Mouse (Mus musculus): Measurements from ENCODE around the gene Nfasc. TPM values are rescaled to one million over a fixed set of nuclear protein-coding genes. Genes with fewer than 3 reads are reported as not detected.

Gene Nfasc
- polyA plus RNA-seq, 1 experiment from 2014 or later, result 5.6 TPM

DNA sequence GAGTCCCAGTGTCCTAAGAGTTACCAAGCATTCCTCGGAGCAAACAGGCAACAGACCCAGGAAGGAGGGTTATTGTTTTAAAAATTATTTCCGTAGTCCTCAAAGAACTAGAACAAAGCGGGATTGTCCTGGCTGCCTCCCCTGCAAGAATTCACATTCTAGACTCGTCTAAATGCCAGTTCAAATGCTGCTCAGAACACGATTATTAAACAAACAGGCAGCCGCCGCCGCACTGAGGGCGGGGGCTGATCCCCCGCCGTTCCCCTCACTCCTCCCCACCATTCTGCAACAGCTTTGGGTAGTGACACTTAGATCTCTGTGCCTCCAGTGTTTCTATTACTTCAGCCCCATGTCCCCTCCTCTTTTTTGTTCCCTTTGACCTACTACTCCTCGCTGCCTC, 62.7 kb downstream of the Nfasc start:
- H3K36me3 ChIP-seq (ENCODE audit: control insufficient read depth, insufficient read depth, low read length), result no peaks in the 10 kb centered on the region
- H3K27ac ChIP-seq (ENCODE audit: low read depth), result no peak overlapping the region
- H3K9me3 ChIP-seq (ENCODE audit: control insufficient read depth, low read length), result no peaks in the 10 kb centered on the region
- no peak overlapping the region for H3K4me3 ChIP-seq (ENCODE audit: low read depth, low read length)
- DNase-seq (ENCODE audit: low spot score), result no peak
- H3K9ac ChIP-seq (ENCODE audit: low read length), result no peak overlapping the region
- ATAC-seq (replicated peaks; ENCODE audit: low FRiP score, low TSS enrichment, low read depth), result no peak
- H3K4me2 ChIP-seq (ENCODE audit: low read length), result no peak overlapping the region
- no peaks in the 10 kb centered on the region for H3K27me3 ChIP-seq (replicated peaks; ENCODE audit: control insufficient read depth, insufficient read depth, low read length)
- WGBS, result 57% methylated on average over 12 of the region's 12 CpGs
- H3K4me1 ChIP-seq (replicated peaks; ENCODE audit: control insufficient read depth, insufficient read depth, low read length), result no peaks in the 10 kb centered on the region

GRCm38 (mm10) chr1:132678076-132678475, 63.5 kb downstream of the Nfasc start:
- WGBS, result 39% methylated on average over 5 of the region's 5 CpGs
- no peak for ATAC-seq (replicated peaks; ENCODE audit: low FRiP score, low TSS enrichment, low read depth)
- H3K4me2 ChIP-seq (ENCODE audit: low read length), result no peak overlapping the region

DNA sequence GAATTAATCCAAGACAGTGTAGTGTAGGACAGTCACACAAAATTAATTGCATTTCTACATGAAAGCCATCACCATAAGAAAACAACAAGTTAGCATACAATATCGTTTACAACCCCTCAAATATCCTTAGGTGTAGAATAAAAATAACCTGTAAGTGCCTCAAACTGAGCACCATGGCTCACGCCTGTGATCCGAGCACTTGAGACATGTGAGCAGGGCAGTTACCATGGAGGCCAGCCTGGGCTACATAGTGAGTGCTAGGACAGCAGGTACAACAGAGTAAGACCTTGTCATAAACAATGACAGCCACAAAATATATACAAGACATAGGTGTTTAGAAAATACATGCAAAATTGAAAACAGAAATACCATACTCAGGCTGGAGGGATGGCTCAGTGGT, 68.9 kb downstream of the Nfasc start:
- ATAC-seq (replicated peaks; ENCODE audit: low FRiP score, low TSS enrichment, low read depth), result no peak
- Histone ChIP-seq H3K36me3 (ENCODE audit: control insufficient read depth, insufficient read depth, low read length) (no peaks in the 10 kb centered on the region), H3K9me3 (ENCODE audit: control insufficient read depth, low read length) (no peaks in the 10 kb centered on the region), H3K27ac (ENCODE audit: low read depth) (no peak overlapping the region), H3K4me3 (ENCODE audit: low read depth, low read length) (no peak overlapping the region), H3K4me1 (replicated peaks; ENCODE audit: control insufficient read depth, insufficient read depth, low read length) (no peaks in the 10 kb centered on the region), H3K27me3 (replicated peaks; ENCODE audit: control insufficient read depth, insufficient read depth, low read length) (no peaks in the 10 kb centered on the region), H3K4me2 (ENCODE audit: low read length) (no peak overlapping the region), H3K9ac (ENCODE audit: low read length) (no peak overlapping the region)
- 88% methylated on average over 3 of the region's 3 CpGs for WGBS
- DNase-seq (ENCODE audit: low spot score), result no peak

More at GRCm38 (mm10) chr1:132678076-132678475, 63.5 kb downstream of the Nfasc start:
- no peak overlapping the region for H3K4me3 ChIP-seq (ENCODE audit: low read depth, low read length)
- H3K27ac ChIP-seq (ENCODE audit: low read depth), result no peak overlapping the region
- no peaks in the 10 kb centered on the region for H3K36me3 ChIP-seq (ENCODE audit: control insufficient read depth, insufficient read depth, low read length)
- no peak overlapping the region for H3K9ac ChIP-seq (ENCODE audit: low read length)
- H3K9me3 ChIP-seq (ENCODE audit: control insufficient read depth, low read length), result no peaks in the 10 kb centered on the region
- H3K27me3 ChIP-seq (replicated peaks; ENCODE audit: control insufficient read depth, insufficient read depth, low read length), result no peaks in the 10 kb centered on the region
- no peak for DNase-seq (ENCODE audit: low spot score)
- H3K4me1 ChIP-seq (replicated peaks; ENCODE audit: control insufficient read depth, insufficient read depth, low read length), result no peaks in the 10 kb centered on the region

DNA sequence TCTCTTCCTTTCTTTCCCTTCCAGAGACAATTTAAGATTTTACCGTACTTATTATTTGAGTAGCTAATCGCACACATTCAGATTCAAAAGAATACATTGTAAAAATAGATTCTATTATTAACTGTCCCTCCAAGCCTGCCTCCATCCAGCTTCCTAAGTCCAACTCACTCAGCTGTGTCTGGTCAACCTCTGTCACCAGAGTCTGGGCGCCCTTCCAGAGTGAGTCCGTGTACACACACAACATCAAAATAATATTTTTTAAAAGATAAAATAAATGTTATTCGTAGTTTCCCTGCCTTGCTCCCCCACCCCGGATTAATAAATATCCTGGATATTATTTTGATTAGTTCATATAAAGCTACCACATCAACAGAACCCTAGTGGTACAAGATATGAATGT, 72.4 kb downstream of the Nfasc start:
- no peak overlapping the region for H3K9ac ChIP-seq (ENCODE audit: low read length)
- H3K4me3 ChIP-seq (ENCODE audit: low read depth, low read length), result no peak overlapping the region
- ATAC-seq (replicated peaks; ENCODE audit: low FRiP score, low TSS enrichment, low read depth), result no peak
- H3K4me2 ChIP-seq (ENCODE audit: low read length), result no peak overlapping the region
- no peak for DNase-seq (ENCODE audit: low spot score)
- H3K27me3 ChIP-seq (replicated peaks; ENCODE audit: control insufficient read depth, insufficient read depth, low read length), result no peaks in the 10 kb centered on the region
- 85% methylated on average over 6 of the region's 6 CpGs for WGBS
- H3K4me1 ChIP-seq (replicated peaks; ENCODE audit: control insufficient read depth, insufficient read depth, low read length), result no peaks in the 10 kb centered on the region
- H3K36me3 ChIP-seq (ENCODE audit: control insufficient read depth, insufficient read depth, low read length), result no peaks in the 10 kb centered on the region
- H3K27ac ChIP-seq (ENCODE audit: low read depth), result no peak overlapping the region
- H3K9me3 ChIP-seq (ENCODE audit: control insufficient read depth, low read length), result no peaks in the 10 kb centered on the region

DNA sequence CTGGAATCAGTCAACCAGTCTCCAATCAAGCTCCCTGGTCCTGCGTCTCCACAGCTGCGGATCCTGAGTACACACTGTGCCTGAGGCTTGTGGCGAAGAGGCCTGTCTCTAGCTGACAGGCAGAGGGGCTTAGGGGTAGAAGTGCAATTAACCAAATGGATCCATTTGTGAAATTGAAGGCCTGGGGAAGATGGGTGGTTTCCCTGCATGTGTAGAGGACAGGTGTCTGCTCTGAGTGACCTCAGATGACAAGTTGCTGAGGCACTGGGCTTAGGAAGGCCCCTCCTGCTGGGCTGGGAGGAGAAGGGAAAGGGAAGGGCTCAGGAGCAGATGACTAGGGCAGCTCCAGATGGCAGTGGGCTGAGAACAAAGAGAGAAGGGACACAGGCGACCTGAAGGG, 81.2 kb downstream of the Nfasc start:
- H3K4me1 ChIP-seq (replicated peaks; ENCODE audit: control insufficient read depth, insufficient read depth, low read length), result no peaks in the 10 kb centered on the region
- ATAC-seq (replicated peaks; ENCODE audit: low FRiP score, low TSS enrichment, low read depth) (no peak), DNase-seq (ENCODE audit: low spot score) (no peak)
- no peak overlapping the region for H3K4me3 ChIP-seq (ENCODE audit: low read depth, low read length)
- no peaks in the 10 kb centered on the region for H3K36me3 ChIP-seq (ENCODE audit: control insufficient read depth, insufficient read depth, low read length)
- 34% methylated on average over 4 of the region's 4 CpGs for WGBS
- H3K9me3 ChIP-seq (ENCODE audit: control insufficient read depth, low read length), result no peaks in the 10 kb centered on the region
- H3K27ac ChIP-seq (ENCODE audit: low read depth), result no peak overlapping the region
- no peaks in the 10 kb centered on the region for H3K27me3 ChIP-seq (replicated peaks; ENCODE audit: control insufficient read depth, insufficient read depth, low read length)
- H3K4me2 ChIP-seq (ENCODE audit: low read length), result no peak overlapping the region
- H3K9ac ChIP-seq (ENCODE audit: low read length), result no peak overlapping the region

DNA sequence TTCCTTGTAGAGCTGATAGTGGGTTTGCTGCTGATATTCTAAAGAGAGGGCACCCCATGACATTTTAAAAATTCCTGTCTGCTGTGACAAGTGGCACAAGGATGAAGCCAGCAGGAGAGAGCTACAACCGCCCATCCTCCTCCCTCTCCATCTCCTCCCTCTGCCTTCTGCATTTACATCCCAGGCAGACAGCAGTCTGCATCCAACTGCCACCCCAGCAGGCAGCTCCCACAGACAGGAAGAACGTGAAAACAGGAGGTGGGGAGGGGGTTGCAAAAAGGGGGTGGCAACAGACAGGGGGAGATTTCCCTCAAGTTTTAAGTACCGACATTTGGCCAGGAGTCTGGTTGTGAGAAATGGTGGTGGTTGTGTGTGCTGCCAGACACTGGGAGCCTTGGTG, 82.0 kb downstream of the Nfasc start:
- Histone ChIP-seq H3K4me3 (ENCODE audit: low read depth, low read length) (no peak overlapping the region), H3K9ac (ENCODE audit: low read length) (no peak overlapping the region), H3K36me3 (ENCODE audit: control insufficient read depth, insufficient read depth, low read length) (no peaks in the 10 kb centered on the region), H3K9me3 (ENCODE audit: control insufficient read depth, low read length) (no peaks in the 10 kb centered on the region), H3K4me2 (ENCODE audit: low read length) (no peak overlapping the region), H3K4me1 (replicated peaks; ENCODE audit: control insufficient read depth, insufficient read depth, low read length) (no peaks in the 10 kb centered on the region), H3K27me3 (replicated peaks; ENCODE audit: control insufficient read depth, insufficient read depth, low read length) (no peaks in the 10 kb centered on the region), H3K27ac (ENCODE audit: low read depth) (no peak overlapping the region)
- WGBS, result 10% methylated on average over 3 of the region's 3 CpGs
- no peak for DNase-seq (ENCODE audit: low spot score)
- no peak for ATAC-seq (replicated peaks; ENCODE audit: low FRiP score, low TSS enrichment, low read depth)

DNA sequence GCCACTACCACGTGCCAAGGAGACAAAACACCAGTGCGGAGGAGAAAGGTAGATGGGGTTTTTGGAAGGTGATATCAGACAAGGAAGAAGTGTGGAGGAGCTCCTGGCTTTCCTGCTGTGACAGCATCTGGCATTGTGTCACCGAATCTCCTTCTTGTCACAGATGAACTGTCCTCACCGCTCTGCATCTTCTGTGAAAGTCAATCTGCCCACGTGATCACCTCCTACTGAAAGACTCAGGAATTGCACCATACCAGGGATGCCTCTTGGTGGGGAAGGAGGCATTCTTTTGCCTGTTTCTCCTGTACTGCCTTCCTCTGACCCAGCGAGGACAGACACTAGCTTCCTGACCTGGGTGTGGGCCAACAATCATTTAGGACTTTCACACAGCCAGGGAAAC, 86.0 kb downstream of the Nfasc start:
- Histone ChIP-seq H3K4me3 (ENCODE audit: low read depth, low read length) (no peak overlapping the region), H3K4me2 (ENCODE audit: low read length) (no peak overlapping the region), H3K27me3 (replicated peaks; ENCODE audit: control insufficient read depth, insufficient read depth, low read length) (no peaks in the 10 kb centered on the region), H3K4me1 (replicated peaks; ENCODE audit: control insufficient read depth, insufficient read depth, low read length) (no peaks in the 10 kb centered on the region), H3K36me3 (ENCODE audit: control insufficient read depth, insufficient read depth, low read length) (no peaks in the 10 kb centered on the region), H3K27ac (ENCODE audit: low read depth) (no peak overlapping the region), H3K9me3 (ENCODE audit: control insufficient read depth, low read length) (no peaks in the 10 kb centered on the region), H3K9ac (ENCODE audit: low read length) (no peak overlapping the region)
- DNase-seq (ENCODE audit: low spot score), result no peak
- ATAC-seq (replicated peaks; ENCODE audit: low FRiP score, low TSS enrichment, low read depth), result no peak
- 61% methylated on average over 6 of the region's 6 CpGs for WGBS

GRCm38 (mm10) chr1:132654769-132655168, 86.8 kb downstream of the Nfasc start:
- H3K27ac ChIP-seq (ENCODE audit: low read depth), result no peak overlapping the region
- DNase-seq (ENCODE audit: low spot score) (no peak), ATAC-seq (replicated peaks; ENCODE audit: low FRiP score, low TSS enrichment, low read depth) (no peak)
- H3K9ac ChIP-seq (ENCODE audit: low read length), result no peak overlapping the region
- H3K27me3 ChIP-seq (replicated peaks; ENCODE audit: control insufficient read depth, insufficient read depth, low read length), result no peaks in the 10 kb centered on the region
- H3K4me3 ChIP-seq (ENCODE audit: low read depth, low read length), result no peak overlapping the region
- H3K9me3 ChIP-seq (ENCODE audit: control insufficient read depth, low read length), result no peaks in the 10 kb centered on the region
- H3K4me2 ChIP-seq (ENCODE audit: low read length), result no peak overlapping the region
- 61% methylated on average over 9 of the region's 9 CpGs for WGBS
- no peaks in the 10 kb centered on the region for H3K36me3 ChIP-seq (ENCODE audit: control insufficient read depth, insufficient read depth, low read length)
- H3K4me1 ChIP-seq (replicated peaks; ENCODE audit: control insufficient read depth, insufficient read depth, low read length), result no peaks in the 10 kb centered on the region

DNA sequence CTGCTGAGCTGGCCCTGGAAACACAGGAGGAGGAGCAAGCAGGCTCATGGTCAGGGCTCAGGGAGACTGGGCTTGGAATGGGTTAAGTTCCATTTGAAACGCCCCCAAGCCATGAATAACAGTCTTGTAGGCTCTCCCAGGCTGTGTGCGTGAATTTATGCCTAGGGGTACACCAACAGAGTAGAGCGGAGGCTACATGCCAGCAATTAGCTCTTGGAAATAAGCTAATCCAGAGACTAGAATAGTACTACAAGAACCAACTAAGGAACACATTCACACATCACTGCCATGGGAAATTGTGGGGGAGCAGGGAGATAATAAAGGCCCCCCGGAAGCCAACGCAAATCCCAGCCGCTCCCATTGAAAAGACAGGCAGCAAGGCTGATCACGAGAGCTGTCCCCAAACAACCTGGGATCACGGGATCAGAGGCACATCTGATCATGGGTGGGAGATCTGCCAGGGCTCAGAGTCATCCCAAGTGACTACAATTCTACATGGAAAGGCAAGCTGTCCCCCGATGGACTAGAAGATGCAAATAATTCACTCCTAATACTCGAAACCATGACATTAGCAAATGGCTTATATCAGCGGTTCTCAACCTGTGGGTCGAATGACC, 87.6 kb downstream of the Nfasc start:
- WGBS, result 69% methylated on average over 12 of the region's 12 CpGs
- Histone ChIP-seq H3K4me3 (ENCODE audit: low read depth, low read length) (no peak overlapping the region), H3K4me2 (ENCODE audit: low read length) (no peak overlapping the region), H3K27ac (ENCODE audit: low read depth) (no peak overlapping the region), H3K27me3 (replicated peaks; ENCODE audit: control insufficient read depth, insufficient read depth, low read length) (no peaks in the 10 kb centered on the region), H3K4me1 (replicated peaks; ENCODE audit: control insufficient read depth, insufficient read depth, low read length) (no peaks in the 10 kb centered on the region), H3K9me3 (ENCODE audit: control insufficient read depth, low read length) (no peaks in the 10 kb centered on the region), H3K9ac (ENCODE audit: low read length) (no peak overlapping the region), H3K36me3 (ENCODE audit: control insufficient read depth, insufficient read depth, low read length) (no peaks in the 10 kb centered on the region)
- ATAC-seq (replicated peaks; ENCODE audit: low FRiP score, low TSS enrichment, low read depth) (no peak), DNase-seq (ENCODE audit: low spot score) (no peak)
